Mouse (Mus musculus): ENCODE results near the gene Mroh2a. TPM values are rescaled to one million over a fixed set of nuclear protein-coding genes. Genes with fewer than 3 reads are reported as not detected.

The Mroh2a gene
- polyA plus RNA-seq, 1 experiment from 2014 or later = 0.90 TPM

GRCm38 (mm10) chr1:88284228-88284945, 57.6 kb downstream of the Mroh2a start:
- 57% methylated on average over 10 of the region's 10 CpGs for WGBS
- Histone ChIP-seq H3K4me3 (no peak overlapping the region), H3K9me3 (peaks cover 12% of the 10 kb centered on the region; the same call in 1 of the 2 replicates), H3K36me3 (no peaks in the 10 kb centered on the region), H3K4me2 (no peak overlapping the region), H3K9ac (no peak overlapping the region), H3K27me3 (no peaks in the 10 kb centered on the region), H3K4me1 (no peaks in the 10 kb centered on the region), H3K27ac (no peak overlapping the region)
- ATAC-seq (ENCODE audit: borderline replicate concordance, extremely low read depth, low FRiP score, low TSS enrichment) = peak; percentile 24; the same call in 1 of the 2 replicates

GRCm38 (mm10) chr1:88284946-88285320, 58.1 kb downstream of the Mroh2a start:
- peak; percentile 13; the same call in 1 of the 2 replicates for ATAC-seq (ENCODE audit: borderline replicate concordance, extremely low read depth, low FRiP score, low TSS enrichment)
- no peak overlapping the region for H3K4me3 ChIP-seq
- H3K4me1 ChIP-seq = no peaks in the 10 kb centered on the region
- H3K9ac ChIP-seq = no peak overlapping the region
- H3K36me3 ChIP-seq = no peaks in the 10 kb centered on the region
- no peak overlapping the region for H3K4me2 ChIP-seq
- 59% methylated on average over 7 of the region's 7 CpGs for WGBS
- H3K27ac ChIP-seq = no peak overlapping the region
- peaks cover 12% of the 10 kb centered on the region; the same call in 1 of the 2 replicates for H3K9me3 ChIP-seq
- no peaks in the 10 kb centered on the region for H3K27me3 ChIP-seq

GRCm38 (mm10) chr1:88285652-88286051, 58.9 kb downstream of the Mroh2a start:
- 63% methylated on average over 5 of the region's 5 CpGs for WGBS
- H3K27me3 ChIP-seq = no peaks in the 10 kb centered on the region
- ATAC-seq (ENCODE audit: borderline replicate concordance, extremely low read depth, low FRiP score, low TSS enrichment) = no peak
- H3K4me1 ChIP-seq = no peaks in the 10 kb centered on the region
- H3K4me3 ChIP-seq = no peak overlapping the region
- no peak overlapping the region for H3K27ac ChIP-seq
- H3K36me3 ChIP-seq = no peaks in the 10 kb centered on the region
- H3K9me3 ChIP-seq = peaks cover 19% of the 10 kb centered on the region; the same call in 1 of the 2 replicates
- H3K9ac ChIP-seq = no peak overlapping the region
- no peak overlapping the region for H3K4me2 ChIP-seq

- H3K4me1 ChIP-seq = no peaks in the 10 kb centered on the region
- no peaks in the 10 kb centered on the region for H3K27me3 ChIP-seq
- 78% methylated on average over 15 of the region's 15 CpGs for WGBS
- H3K27ac ChIP-seq = no peak overlapping the region
- no peak overlapping the region for H3K4me3 ChIP-seq
- H3K9ac ChIP-seq = no peak overlapping the region
- H3K9me3 ChIP-seq = peaks cover 19% of the 10 kb centered on the region; the same call in 1 of the 2 replicates
- no peak for ATAC-seq (ENCODE audit: borderline replicate concordance, extremely low read depth, low FRiP score, low TSS enrichment)
- H3K36me3 ChIP-seq = no peaks in the 10 kb centered on the region
- no peak overlapping the region for H3K4me2 ChIP-seq
Observed at GRCm38 (mm10) chr1:88286136-88286845, 59.5 kb downstream of the Mroh2a start.

GRCm38 (mm10) chr1:88286887-88287696, 60.3 kb downstream of the Mroh2a start:
- no peaks in the 10 kb centered on the region for H3K36me3 ChIP-seq
- H3K4me1 ChIP-seq = no peaks in the 10 kb centered on the region
- H3K27ac ChIP-seq = no peak overlapping the region
- ATAC-seq (ENCODE audit: borderline replicate concordance, extremely low read depth, low FRiP score, low TSS enrichment) = no peak
- H3K27me3 ChIP-seq = no peaks in the 10 kb centered on the region
- H3K4me2 ChIP-seq = no peak overlapping the region
- H3K9me3 ChIP-seq = peaks cover 19% of the 10 kb centered on the region; the same call in 1 of the 2 replicates
- H3K9ac ChIP-seq = no peak overlapping the region
- 71% methylated on average over 13 of the region's 13 CpGs for WGBS
- no peak overlapping the region for H3K4me3 ChIP-seq

- Histone ChIP-seq H3K4me3 (no peak overlapping the region), H3K4me2 (no peak overlapping the region), H3K9ac (no peak overlapping the region), H3K4me1 (no peaks in the 10 kb centered on the region), H3K36me3 (no peaks in the 10 kb centered on the region), H3K9me3 (peaks cover 19% of the 10 kb centered on the region; the same call in 1 of the 2 replicates), H3K27ac (no peak overlapping the region), H3K27me3 (no peaks in the 10 kb centered on the region)
- WGBS = 32% methylated on average over 5 of the region's 5 CpGs
- no peak for ATAC-seq (ENCODE audit: borderline replicate concordance, extremely low read depth, low FRiP score, low TSS enrichment)
Observed at GRCm38 (mm10) chr1:88287697-88287980, 60.9 kb downstream of the Mroh2a start.

- Histone ChIP-seq H3K4me3 (no peak overlapping the region), H3K4me1 (no peaks in the 10 kb centered on the region), H3K9ac (no peak overlapping the region), H3K36me3 (no peaks in the 10 kb centered on the region), H3K4me2 (no peak overlapping the region), H3K27me3 (no peaks in the 10 kb centered on the region), H3K9me3 (peaks cover 19% of the 10 kb centered on the region; the same call in 1 of the 2 replicates), H3K27ac (no peak overlapping the region)
- WGBS = 35% methylated on average over 3 of the region's 3 CpGs
- no peak for ATAC-seq (ENCODE audit: borderline replicate concordance, extremely low read depth, low FRiP score, low TSS enrichment)
Observed at GRCm38 (mm10) chr1:88288056-88288788, 61.4 kb downstream of the Mroh2a start.

- H3K4me2 ChIP-seq = no peak overlapping the region
- H3K27ac ChIP-seq = no peak overlapping the region
- no peak for ATAC-seq (ENCODE audit: borderline replicate concordance, extremely low read depth, low FRiP score, low TSS enrichment)
- H3K9me3 ChIP-seq = peaks cover 14% of the 10 kb centered on the region; the same call in 1 of the 2 replicates
- no peak overlapping the region for H3K4me3 ChIP-seq
- no peaks in the 10 kb centered on the region for H3K4me1 ChIP-seq
- H3K27me3 ChIP-seq = no peaks in the 10 kb centered on the region
- no peak overlapping the region for H3K9ac ChIP-seq
- no peaks in the 10 kb centered on the region for H3K36me3 ChIP-seq
- WGBS = 65% methylated on average over 3 of the region's 3 CpGs
Observed at GRCm38 (mm10) chr1:88288789-88289127, 62.0 kb downstream of the Mroh2a start.

GRCm38 (mm10) chr1:88289152-88289551, 62.4 kb downstream of the Mroh2a start:
- Histone ChIP-seq H3K27me3 (no peaks in the 10 kb centered on the region), H3K9me3 (peaks cover 11% of the 10 kb centered on the region; the same call in 1 of the 2 replicates), H3K4me3 (no peak overlapping the region), H3K4me1 (no peaks in the 10 kb centered on the region), H3K4me2 (no peak overlapping the region), H3K36me3 (no peaks in the 10 kb centered on the region), H3K27ac (no peak overlapping the region), H3K9ac (no peak overlapping the region)
- ATAC-seq (ENCODE audit: borderline replicate concordance, extremely low read depth, low FRiP score, low TSS enrichment) = no peak
- 35% methylated on average over 2 of the region's 2 CpGs for WGBS

- H3K4me1 ChIP-seq = no peaks in the 10 kb centered on the region
- peaks cover 13% of the 10 kb centered on the region; the same call in 1 of the 2 replicates for H3K9me3 ChIP-seq
- no peak overlapping the region for H3K9ac ChIP-seq
- ATAC-seq (ENCODE audit: borderline replicate concordance, extremely low read depth, low FRiP score, low TSS enrichment) = no peak
- no peaks in the 10 kb centered on the region for H3K27me3 ChIP-seq
- no peak overlapping the region for H3K4me3 ChIP-seq
- WGBS = 38% methylated on average over 4 of the region's 4 CpGs
- no peaks in the 10 kb centered on the region for H3K36me3 ChIP-seq
- H3K4me2 ChIP-seq = no peak overlapping the region
- H3K27ac ChIP-seq = no peak overlapping the region
Observed at GRCm38 (mm10) chr1:88289917-88290316, 63.1 kb downstream of the Mroh2a start.

- WGBS = 58% methylated on average over 1 of the region's 1 CpGs
- Histone ChIP-seq H3K9me3 (peaks cover 12% of the 10 kb centered on the region; the same call in 1 of the 2 replicates), H3K9ac (no peak overlapping the region), H3K4me1 (no peaks in the 10 kb centered on the region), H3K27ac (no peak overlapping the region), H3K4me3 (no peak overlapping the region), H3K27me3 (no peaks in the 10 kb centered on the region), H3K36me3 (no peaks in the 10 kb centered on the region), H3K4me2 (no peak overlapping the region)
- ATAC-seq (ENCODE audit: borderline replicate concordance, extremely low read depth, low FRiP score, low TSS enrichment) = no peak
Observed at GRCm38 (mm10) chr1:88290511-88290910, 63.7 kb downstream of the Mroh2a start.
